Mouse (Mus musculus) embryonic facial prominence, embryonic 10.5 days (tissue): Measurements from ENCODE around the gene Slc31a1. TPM values are rescaled to one million over a fixed set of nuclear protein-coding genes. Genes with fewer than 3 reads are reported as not detected.

ENCODE experiments used
- DNase-seq: peaks from one replicate; pipeline ENCODE4 v3.0.0-alpha.2; 2017; ENCODE audit warnings: low spot score
- H3K27ac ChIP-seq: fragments of 300-500 bp; sonication (generic); replicated peaks from 2 replicates; pipeline ENCODE4 v1.5.1; 2016; ENCODE audit warnings: mild to moderate bottlenecking
- H3K27me3 ChIP-seq: fragments of 300-500 bp; sonication (generic); replicated peaks from 2 replicates; pipeline ENCODE4 v1.6.1; 2016; ENCODE audit warnings: low read depth, mild to moderate bottlenecking; ENCODE audit not compliant: poor library complexity, severe bottlenecking
- H3K36me3 ChIP-seq: fragments of 300-500 bp; sonication (generic); replicated peaks from 2 replicates; pipeline ENCODE4 v1.6.1; 2016; ENCODE audit warnings: mild to moderate bottlenecking, moderate library complexity
- H3K4me1 ChIP-seq: fragments of 300-500 bp; sonication (generic); 2 replicates; pipeline ENCODE4 v1.6.1; 2016
- H3K4me3 ChIP-seq: fragments of 300-500 bp; sonication (generic); 2 replicates; pipeline ENCODE4 v1.5.1; 2016; ENCODE audit warnings: mild to moderate bottlenecking, moderate library complexity
- H3K9me3 ChIP-seq: fragments of 300-500 bp; sonication (generic); 2 replicates; pipeline ENCODE4 v1.6.1; 2016; ENCODE audit warnings: mild to moderate bottlenecking
- WGBS: fragments of 180-500 bp; shearing (Covaris S2); methylation state at CpG from one replicate; pipeline ENCODE4 v1.1.7; 2016; 5-methylcytosine and 5-hydroxymethylcytosine counted together
- polyA plus RNA-seq: library from polyadenylated mRNA; unstranded; fragments of >200 nt; fragmentation: Nextera tagmentation; extraction: Ambion mirVana; gene quantifications from 2 replicates; pipeline ENCODE4 v1.2.1, GENCODE M21; 2016

Slc31a1 gene
- polyA plus RNA-seq, 1 experiment from 2014 or later = 45.5 TPM

GRCm38 (mm10) chr4:62419091-62419490, 58.6 kb downstream of the Slc31a1 start:
- DNase-seq = no peak
- H3K36me3 ChIP-seq = peaks cover 100% of the 10 kb centered on the region
- no peak overlapping the region for H3K27ac ChIP-seq
- no peaks in the 10 kb centered on the region for H3K9me3 ChIP-seq
- no peaks in the 10 kb centered on the region for H3K4me1 ChIP-seq
- H3K4me3 ChIP-seq = no peak overlapping the region
- 94% methylated on average over 6 of the region's 6 CpGs for WGBS
- H3K27me3 ChIP-seq = no peaks in the 10 kb centered on the region

GRCm38 (mm10) chr4:62425891-62426290, 65.4 kb downstream of the Slc31a1 start:
- Histone ChIP-seq H3K27ac (no peak overlapping the region), H3K4me3 (no peak overlapping the region), H3K4me1 (no peaks in the 10 kb centered on the region), H3K9me3 (no peaks in the 10 kb centered on the region), H3K27me3 (no peaks in the 10 kb centered on the region), H3K36me3 (peaks cover 57% of the 10 kb centered on the region)
- WGBS = 90% methylated on average over 4 of the region's 4 CpGs
- DNase-seq = no peak

- H3K4me3 ChIP-seq = no peak overlapping the region
- peaks cover 34% of the 10 kb centered on the region for H3K36me3 ChIP-seq
- H3K27ac ChIP-seq = no peak overlapping the region
- H3K4me1 ChIP-seq = no peaks in the 10 kb centered on the region
- H3K27me3 ChIP-seq = no peaks in the 10 kb centered on the region
- H3K9me3 ChIP-seq = no peaks in the 10 kb centered on the region
- 77% methylated on average over 17 of the region's 17 CpGs for WGBS
- no peak for DNase-seq
Observed at GRCm38 (mm10) chr4:62427978-62428758, 67.6 kb downstream of the Slc31a1 start.

GRCm38 (mm10) chr4:62429616-62430015, 69.1 kb downstream of the Slc31a1 start:
- Histone ChIP-seq H3K4me3 (no peak overlapping the region), H3K27ac (no peak overlapping the region), H3K4me1 (no peaks in the 10 kb centered on the region), H3K36me3 (peaks cover 19% of the 10 kb centered on the region), H3K9me3 (no peaks in the 10 kb centered on the region), H3K27me3 (no peaks in the 10 kb centered on the region)
- 90% methylated on average over 9 of the region's 9 CpGs for WGBS
- no peak for DNase-seq

GRCm38 (mm10) chr4:62430678-62431077, 70.2 kb downstream of the Slc31a1 start:
- Histone ChIP-seq H3K9me3 (no peaks in the 10 kb centered on the region), H3K27ac (no peak overlapping the region), H3K36me3 (peaks cover 9% of the 10 kb centered on the region), H3K27me3 (no peaks in the 10 kb centered on the region), H3K4me3 (no peak overlapping the region), H3K4me1 (no peaks in the 10 kb centered on the region)
- DNase-seq = no peak

- DNase-seq = no peak
- no peaks in the 10 kb centered on the region for H3K9me3 ChIP-seq
- H3K4me3 ChIP-seq = no peak overlapping the region
- H3K36me3 ChIP-seq = 0 out of 2 replicates have a peak, but pooled peaks cover under 1% of the 10 kb centered on the region
- no peak overlapping the region for H3K27ac ChIP-seq
- H3K27me3 ChIP-seq = no peaks in the 10 kb centered on the region
- 85% methylated on average over 4 of the region's 4 CpGs for WGBS
- no peaks in the 10 kb centered on the region for H3K4me1 ChIP-seq
Observed at GRCm38 (mm10) chr4:62431522-62431921, 71.0 kb downstream of the Slc31a1 start.

- H3K27ac ChIP-seq = no peak overlapping the region
- no peaks in the 10 kb centered on the region for H3K4me1 ChIP-seq
- H3K9me3 ChIP-seq = no peaks in the 10 kb centered on the region
- H3K27me3 ChIP-seq = no peaks in the 10 kb centered on the region
- H3K4me3 ChIP-seq = no peak overlapping the region
- no peak for DNase-seq
- WGBS = 78% methylated on average over 7 of the region's 7 CpGs
- no peaks in the 10 kb centered on the region for H3K36me3 ChIP-seq
Observed at GRCm38 (mm10) chr4:62433939-62434870, 73.7 kb downstream of the Slc31a1 start.

- DNase-seq = no peak
- WGBS = 87% methylated on average over 6 of the region's 6 CpGs
- H3K4me3 ChIP-seq = no peak within 1 kb of the TSS
- no peaks in the 10 kb centered on the region for H3K4me1 ChIP-seq
- H3K9me3 ChIP-seq = no peaks in the 10 kb centered on the region
- H3K27me3 ChIP-seq = no peaks in the 10 kb centered on the region
- H3K36me3 ChIP-seq = no peaks in the 10 kb centered on the region
- H3K27ac ChIP-seq = no peak within 1 kb of the TSS
Observed at GRCm38 (mm10) chr4:62435081-62435480, 74.6 kb downstream of the Slc31a1 start, which contains the start of gene Rnf183. Rnf183 (minus strand) TSS chr4:62435252.

GRCm38 (mm10) chr4:62437256-62437778, 76.8 kb downstream of the Slc31a1 start:
- 89% methylated on average over 3 of the region's 3 CpGs for WGBS
- no peaks in the 10 kb centered on the region for H3K9me3 ChIP-seq
- H3K4me3 ChIP-seq = no peak overlapping the region
- H3K36me3 ChIP-seq = no peaks in the 10 kb centered on the region
- H3K4me1 ChIP-seq = no peaks in the 10 kb centered on the region
- H3K27me3 ChIP-seq = no peaks in the 10 kb centered on the region
- H3K27ac ChIP-seq = no peak overlapping the region
- DNase-seq = no peak

GRCm38 (mm10) chr4:62437871-62438270, 77.3 kb downstream of the Slc31a1 start:
- 84% methylated on average over 7 of the region's 7 CpGs for WGBS

GRCm38 (mm10) chr4:62439793-62440192, 79.3 kb downstream of the Slc31a1 start:
- no peaks in the 10 kb centered on the region for H3K36me3 ChIP-seq
- no peaks in the 10 kb centered on the region for H3K27me3 ChIP-seq
- no peak overlapping the region for H3K4me3 ChIP-seq
- no peak for DNase-seq
- H3K27ac ChIP-seq = no peak overlapping the region
- no peaks in the 10 kb centered on the region for H3K4me1 ChIP-seq
- H3K9me3 ChIP-seq = no peaks in the 10 kb centered on the region
- WGBS = 74% methylated on average over 4 of the region's 4 CpGs

More at GRCm38 (mm10) chr4:62437871-62438270, 77.3 kb downstream of the Slc31a1 start:
- Histone ChIP-seq H3K9me3 (no peaks in the 10 kb centered on the region), H3K36me3 (no peaks in the 10 kb centered on the region), H3K4me1 (no peaks in the 10 kb centered on the region), H3K27me3 (no peaks in the 10 kb centered on the region), H3K4me3 (no peak overlapping the region), H3K27ac (no peak overlapping the region)
- no peak for DNase-seq

- no peak overlapping the region for H3K4me3 ChIP-seq
- 78% methylated on average over 4 of the region's 4 CpGs for WGBS
- H3K27ac ChIP-seq = no peak overlapping the region
- no peaks in the 10 kb centered on the region for H3K9me3 ChIP-seq
- no peaks in the 10 kb centered on the region for H3K27me3 ChIP-seq
- DNase-seq = no peak
- no peaks in the 10 kb centered on the region for H3K4me1 ChIP-seq
- H3K36me3 ChIP-seq = no peaks in the 10 kb centered on the region
Observed at GRCm38 (mm10) chr4:62440544-62440943, 80.0 kb downstream of the Slc31a1 start.
